Mouse (Mus musculus) heart, embryonic 14.5 days (tissue): ENCODE measurements at regions not wholly inside any gene's neighbourhood (a gene's known extent, or its start where the extent isn't known, plus 50 kb on each side); places are given as distances from the start of the nearest gene placed in this dataset.

Experiments used
- ATAC-seq: fragments of 200-750 bp; cut with Nextera tagmentation; 2 replicates; pipeline ENCODE4 v1.8.0; 2017; ENCODE audit warnings: low read depth, moderate TSS enrichment; ENCODE audit not compliant: insufficient number of reproducible peaks, insufficient read depth, low FRiP score
- H3K27ac ChIP-seq, 2 experiments: fragments of 200-500 bp in 1 of 2; fragments of 300-500 bp in 1 of 2; sonication (generic) in 1 of 2; replicated peaks in 1 of 2; 2 replicates each; pipeline ENCODE4 v1.5.1; 2012 to 2014; ENCODE audit warnings: low read depth in 2 of 2, low read length in 2 of 2, control low read depth in 1 of 2, mild to moderate bottlenecking in 1 of 2, mixed read lengths in 1 of 2; ENCODE audit not compliant: control insufficient read depth in 1 of 2, insufficient read depth in 1 of 2
- H3K27me3 ChIP-seq: fragments of 300-500 bp; sonication (generic); 2 replicates; pipeline ENCODE4 v1.6.1; 2014; ENCODE audit warnings: mild to moderate bottlenecking, low read length, control low read depth; ENCODE audit not compliant: control insufficient read depth, insufficient read depth
- H3K36me3 ChIP-seq: fragments of 300-500 bp; sonication (generic); 2 replicates; pipeline ENCODE4 v1.6.1; 2014; ENCODE audit warnings: mild to moderate bottlenecking, control low read depth, low read length, mixed read lengths; ENCODE audit not compliant: control insufficient read depth, insufficient read depth
- H3K4me1 ChIP-seq, 2 experiments: fragments of 200-500 bp in 1 of 2; fragments of 300-500 bp in 1 of 2; sonication (generic) in 1 of 2; 2 replicates each; pipeline ENCODE4 v1.6.1; 2012 to 2014; ENCODE audit warnings: low read length in 2 of 2, control low read depth in 1 of 2, mixed read lengths in 1 of 2; ENCODE audit not compliant: control insufficient read depth in 2 of 2, insufficient read depth in 2 of 2
- H3K4me2 ChIP-seq: fragments of 300-500 bp; sonication (generic); 2 replicates; pipeline ENCODE4 v1.6.1; 2014; ENCODE audit warnings: mild to moderate bottlenecking, low read length
- H3K4me3 ChIP-seq, 2 experiments: fragments of 200-500 bp in 1 of 2; fragments of 300-500 bp in 1 of 2; sonication (generic) in 1 of 2; 2 replicates each; pipeline ENCODE4 v1.5.1; 2012 to 2014; ENCODE audit warnings: low read length in 2 of 2, mild to moderate bottlenecking in 2 of 2, control low read depth in 1 of 2, low read depth in 1 of 2, moderate library complexity in 1 of 2; ENCODE audit not compliant: control insufficient read depth in 1 of 2, insufficient read depth in 1 of 2
- H3K9ac ChIP-seq: fragments of 300-500 bp; sonication (generic); 2 replicates; pipeline ENCODE4 v1.6.1; 2014; ENCODE audit warnings: mild to moderate bottlenecking, low read length
- H3K9me3 ChIP-seq: fragments of 300-500 bp; sonication (generic); 2 replicates; pipeline ENCODE4 v1.6.1; 2016; ENCODE audit warnings: low read length, control low read depth; ENCODE audit not compliant: control insufficient read depth
- WGBS: fragments of 180-500 bp; shearing (Covaris S2); extraction: QIAGEN DNeasy Blood & Tissue Kit; methylation state at CpG from one replicate; pipeline ENCODE4 v1.1.7; 2014; 5-methylcytosine and 5-hydroxymethylcytosine counted together

- no peak overlapping the region for H3K4me3 ChIP-seq
- peaks cover 5% of the 10 kb centered on the region for H3K27me3 ChIP-seq
- H3K36me3 ChIP-seq = no peaks in the 10 kb centered on the region
- ATAC-seq = no peak
- no peak overlapping the region for H3K4me2 ChIP-seq
- no peaks in the 10 kb centered on the region for H3K4me1 ChIP-seq
- no peak overlapping the region for H3K9ac ChIP-seq
- H3K27ac ChIP-seq = no peak overlapping the region
- WGBS = 78% methylated on average over 4 of the region's 4 CpGs
- no peaks in the 10 kb centered on the region for H3K9me3 ChIP-seq
Observed at GRCm38 (mm10) chr5:53401093-53401492, 64.9 kb upstream of the Rbpj start.

- no peak for ATAC-seq
- Histone ChIP-seq H3K4me2 (no peak overlapping the region), H3K27ac (no peak overlapping the region), H3K4me3 (no peak overlapping the region), H3K36me3 (no peaks in the 10 kb centered on the region), H3K4me1 (no peaks in the 10 kb centered on the region), H3K9ac (no peak overlapping the region), H3K27me3 (peaks cover 5% of the 10 kb centered on the region), H3K9me3 (no peaks in the 10 kb centered on the region)
- 84% methylated on average over 4 of the region's 4 CpGs for WGBS
Observed at GRCm38 (mm10) chr5:53402022-53402421, 63.9 kb upstream of the Rbpj start.

- Histone ChIP-seq H3K27ac (0 out of 4 replicates have a peak overlapping the region, but pooled peaks of 1 of the 2 experiments have one; percentile 6), H3K9ac (no peak overlapping the region), H3K9me3 (no peaks in the 10 kb centered on the region), H3K36me3 (no peaks in the 10 kb centered on the region), H3K4me1 (no peaks in the 10 kb centered on the region), H3K4me2 (no peak overlapping the region), H3K4me3 (no peak overlapping the region), H3K27me3 (peaks cover 5% of the 10 kb centered on the region)
- no peak for ATAC-seq
- WGBS = 62% methylated on average over 9 of the region's 9 CpGs
Observed at GRCm38 (mm10) chr5:53402619-53403151, 63.3 kb upstream of the Rbpj start.

GRCm38 (mm10) chr5:53405929-53406328, 60.0 kb upstream of the Rbpj start:
- H3K9ac ChIP-seq = no peak overlapping the region
- WGBS = 93% methylated on average over 5 of the region's 5 CpGs

GRCm38 (mm10) chr5:53407646-53408045, 58.3 kb upstream of the Rbpj start:
- no peak for ATAC-seq
- no peak overlapping the region for H3K27ac ChIP-seq

More at GRCm38 (mm10) chr5:53405929-53406328, 60.0 kb upstream of the Rbpj start:
- Histone ChIP-seq H3K4me3 (no peak overlapping the region), H3K36me3 (no peaks in the 10 kb centered on the region), H3K9me3 (no peaks in the 10 kb centered on the region), H3K4me2 (no peak overlapping the region), H3K4me1 (no peaks in the 10 kb centered on the region), H3K27me3 (no peaks in the 10 kb centered on the region), H3K27ac (no peak overlapping the region)
- no peak for ATAC-seq

GRCm38 (mm10) chr5:53408235-53408634, 57.7 kb upstream of the Rbpj start:
- Histone ChIP-seq H3K4me1 (no peaks in the 10 kb centered on the region), H3K27me3 (no peaks in the 10 kb centered on the region), H3K9ac (no peak overlapping the region), H3K27ac (no peak overlapping the region), H3K36me3 (no peaks in the 10 kb centered on the region), H3K4me3 (no peak overlapping the region), H3K9me3 (no peaks in the 10 kb centered on the region), H3K4me2 (no peak overlapping the region)
- WGBS = 74% methylated on average over 2 of the region's 2 CpGs
- ATAC-seq = no peak

More at GRCm38 (mm10) chr5:53407646-53408045, 58.3 kb upstream of the Rbpj start:
- Histone ChIP-seq H3K9me3 (no peaks in the 10 kb centered on the region), H3K9ac (no peak overlapping the region), H3K4me2 (no peak overlapping the region), H3K4me1 (no peaks in the 10 kb centered on the region), H3K4me3 (no peak overlapping the region), H3K36me3 (no peaks in the 10 kb centered on the region), H3K27me3 (no peaks in the 10 kb centered on the region)
- 85% methylated on average over 2 of the region's 2 CpGs for WGBS

- Histone ChIP-seq H3K9me3 (no peaks in the 10 kb centered on the region), H3K4me3 (no peak overlapping the region), H3K27me3 (no peaks in the 10 kb centered on the region), H3K9ac (no peak overlapping the region), H3K4me2 (no peak overlapping the region), H3K4me1 (no peaks in the 10 kb centered on the region), H3K27ac (no peak overlapping the region), H3K36me3 (no peaks in the 10 kb centered on the region)
- 75% methylated on average over 3 of the region's 3 CpGs for WGBS
- no peak for ATAC-seq
Observed at GRCm38 (mm10) chr5:53409740-53410139, 56.2 kb upstream of the Rbpj start.

- no peaks in the 10 kb centered on the region for H3K36me3 ChIP-seq
- no peaks in the 10 kb centered on the region for H3K27me3 ChIP-seq
- H3K27ac ChIP-seq = no peak overlapping the region
- H3K9me3 ChIP-seq = no peaks in the 10 kb centered on the region
- H3K4me1 ChIP-seq = no peaks in the 10 kb centered on the region
- WGBS = 55% methylated on average over 7 of the region's 7 CpGs
- ATAC-seq = no peak
- no peak overlapping the region for H3K4me3 ChIP-seq
- no peak overlapping the region for H3K9ac ChIP-seq
- H3K4me2 ChIP-seq = no peak overlapping the region
Observed at GRCm38 (mm10) chr5:53412391-53413075, 53.4 kb upstream of the Rbpj start.
